Mouse (Mus musculus) liver, embryonic 14.5 days (tissue): ENCODE data around the gene Ndufa3.

ENCODE experiments used
- CTCF ChIP-seq: IDR thresholded peaks from 2 replicates; pipeline ENCODE4 v1.5.1; 2016; ENCODE audit warnings: antibody characterized with exemption, low read depth, control low read depth
- EP300 ChIP-seq: IDR thresholded peaks from 2 replicates; pipeline ENCODE4 v1.6.1; 2016; ENCODE audit warnings: antibody characterized with exemption, low read depth

DNA sequence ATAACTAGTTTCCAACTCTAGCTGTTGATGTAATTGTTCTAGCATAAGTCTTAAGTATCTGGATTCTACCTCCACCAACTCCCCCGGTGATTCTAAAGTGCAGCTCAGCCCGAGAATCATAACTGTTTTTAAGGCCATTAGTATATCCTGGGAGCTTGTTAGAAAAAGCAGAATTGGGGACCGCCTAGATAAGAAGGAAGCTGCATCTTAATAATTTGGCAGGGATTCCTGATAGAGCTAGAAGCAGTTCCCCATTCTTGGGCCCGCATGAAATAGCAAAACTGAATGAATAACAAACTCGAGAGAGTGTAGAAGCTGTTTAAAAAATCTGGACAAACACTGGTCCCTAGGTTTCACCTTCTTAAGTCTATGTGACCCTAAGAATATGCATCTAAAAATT lies 26.2 kb downstream of the Ndufa3 start:
- no peak for TF ChIP-seq CTCF
- no peak for TF ChIP-seq EP300
